Comparison of ENCODE assay signal across 21 mouse cellular contexts in the genomic region with DNA sequence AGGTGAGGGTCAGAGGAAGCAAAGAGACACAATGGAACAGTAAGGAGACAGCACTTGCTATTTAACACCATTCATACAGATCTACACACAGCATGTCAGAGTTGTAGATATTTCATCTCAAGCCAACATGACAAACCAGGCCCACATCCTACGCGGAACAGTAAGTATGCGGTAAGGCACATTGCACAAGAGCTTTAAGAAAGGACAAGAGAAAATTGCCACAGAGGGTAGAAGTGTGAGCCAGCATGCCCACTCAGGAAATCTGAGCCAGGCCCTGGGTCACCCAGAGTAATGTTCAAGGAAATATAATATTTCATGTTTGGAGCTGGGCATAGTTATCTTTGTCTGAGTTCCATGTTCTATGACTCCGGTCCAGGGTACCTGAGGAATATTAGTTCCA.
"Had no signal": no experiment of that assay in that cellular context is flagged by ENCODE, and none has a peak within 500 bp of the region (broad histone marks: within the 10 kb centered on the region; RNA-seq: fewer than 3 reads in every experiment).

No protein-coding gene starts in this region.

- H3K27me3 ChIP-seq: heart, embryonic 12.5 days; hindbrain, embryonic 13.5 days; hindbrain, embryonic 15.5 days; limb, embryonic 12.5 days; liver, embryonic 13.5 days had no signal

- H3K9ac ChIP-seq: heart, embryonic 12.5 days; hindbrain, embryonic 13.5 days; hindbrain, embryonic 15.5 days; limb, embryonic 12.5 days; liver, embryonic 13.5 days had no signal

- H3K4me3 ChIP-seq: heart, embryonic 12.5 days; hindbrain, embryonic 10.5 days; hindbrain, embryonic 13.5 days; hindbrain, embryonic 15.5 days; layer of hippocampus, adult 2 months; left cerebral cortex, adult 2 months; limb, embryonic 10.5 days; limb, embryonic 12.5 days; liver, embryonic 13.5 days had no signal

- H3K4me2 ChIP-seq: heart, embryonic 12.5 days; hindbrain, embryonic 13.5 days; hindbrain, embryonic 15.5 days; limb, embryonic 12.5 days; liver, embryonic 13.5 days had no signal

- ATAC-seq: hindbrain, postnatal 0 days; intestine, embryonic 16.5 days had no signal

- H3K36me3 ChIP-seq: heart, embryonic 12.5 days; hindbrain, embryonic 10.5 days; hindbrain, embryonic 13.5 days; hindbrain, embryonic 15.5 days; limb, embryonic 10.5 days; limb, embryonic 12.5 days; liver, embryonic 13.5 days had no signal

- DNase-seq: gastrocnemius, postnatal 14 days; gastrocnemius, postnatal 36 days; heart, adult 18-20 months; heart, postnatal 10 days; heart, postnatal 4 days; kidney, adult 11 months; kidney, adult 8-10 months; kidney, postnatal 10 days; kidney, postnatal 25 days; kidney, postnatal 4 days; liver, embryonic 13.5 days had no signal

- H3K27ac ChIP-seq: hindbrain, embryonic 10.5 days; hindbrain, embryonic 13.5 days; hindbrain, embryonic 15.5 days; hindbrain, postnatal 0 days; layer of hippocampus, adult 2 months; left cerebral cortex, adult 2 months; limb, embryonic 10.5 days; limb, embryonic 12.5 days; liver, embryonic 13.5 days had no signal

- H3K9me3 ChIP-seq: heart, embryonic 12.5 days; hindbrain, embryonic 10.5 days; hindbrain, embryonic 13.5 days; hindbrain, embryonic 15.5 days; limb, embryonic 10.5 days; limb, embryonic 12.5 days; liver, embryonic 13.5 days had no signal

- H3K4me1 ChIP-seq: heart, embryonic 12.5 days; hindbrain, embryonic 10.5 days; hindbrain, embryonic 13.5 days; hindbrain, embryonic 15.5 days; limb, embryonic 10.5 days; limb, embryonic 12.5 days; liver, embryonic 13.5 days had no signal
